Mouse (Mus musculus) limb, embryonic 15.5 days (tissue): ENCODE measurements around the gene Tcp11l2. TPM values are rescaled to one million over a fixed set of nuclear protein-coding genes. Genes with fewer than 3 reads are reported as not detected.

Source experiments
- ATAC-seq: fragments of 200-750 bp; cut with Nextera tagmentation; 2 replicates; pipeline ENCODE4 v1.8.0; 2017; ENCODE audit warnings: low read depth, moderate TSS enrichment; ENCODE audit not compliant: insufficient number of reproducible peaks, low FRiP score, low TSS enrichment
- H3K27ac ChIP-seq: fragments of 300-500 bp; sonication (generic); 2 replicates; pipeline ENCODE4 v1.5.1; 2015; ENCODE audit warnings: moderate library complexity, mild to moderate bottlenecking, inconsistent platforms
- H3K27me3 ChIP-seq: fragments of 300-500 bp; sonication (generic); 2 replicates; pipeline ENCODE4 v1.6.1; 2015; ENCODE audit warnings: inconsistent platforms
- H3K36me3 ChIP-seq: fragments of 300-500 bp; sonication (generic); 2 replicates; pipeline ENCODE4 v1.6.1; 2015; ENCODE audit warnings: inconsistent platforms
- H3K4me1 ChIP-seq: fragments of 300-500 bp; sonication (generic); 2 replicates; pipeline ENCODE4 v1.6.1; 2015; ENCODE audit warnings: inconsistent platforms
- H3K4me2 ChIP-seq: fragments of 300-500 bp; sonication (generic); 2 replicates; pipeline ENCODE4 v1.6.1; 2015; ENCODE audit warnings: mild to moderate bottlenecking, inconsistent platforms
- H3K4me3 ChIP-seq: fragments of 300-500 bp; sonication (generic); 2 replicates; pipeline ENCODE4 v1.5.1; 2015; ENCODE audit warnings: mild to moderate bottlenecking, inconsistent platforms
- H3K9ac ChIP-seq: fragments of 300-500 bp; sonication (generic); 2 replicates; pipeline ENCODE4 v1.6.1; 2015; ENCODE audit warnings: inconsistent platforms
- H3K9me3 ChIP-seq: fragments of 300-500 bp; sonication (generic); 2 replicates; pipeline ENCODE4 v1.6.1; 2016; ENCODE audit warnings: inconsistent platforms
- WGBS: fragments of 180-500 bp; shearing (Covaris S2); methylation state at CpG from one replicate; pipeline ENCODE4 v1.1.7; 2015; 5-methylcytosine and 5-hydroxymethylcytosine counted together
- polyA plus RNA-seq: library from polyadenylated mRNA; unstranded; fragments of >200 nt; fragmentation: Nextera tagmentation; extraction: Ambion mirVana; gene quantifications from 2 replicates; pipeline ENCODE4 v1.2.1, GENCODE M21; 2015

Gene Tcp11l2
- polyA plus RNA-seq: 25.0 and 29.4 TPM in 2 replicates

DNA sequence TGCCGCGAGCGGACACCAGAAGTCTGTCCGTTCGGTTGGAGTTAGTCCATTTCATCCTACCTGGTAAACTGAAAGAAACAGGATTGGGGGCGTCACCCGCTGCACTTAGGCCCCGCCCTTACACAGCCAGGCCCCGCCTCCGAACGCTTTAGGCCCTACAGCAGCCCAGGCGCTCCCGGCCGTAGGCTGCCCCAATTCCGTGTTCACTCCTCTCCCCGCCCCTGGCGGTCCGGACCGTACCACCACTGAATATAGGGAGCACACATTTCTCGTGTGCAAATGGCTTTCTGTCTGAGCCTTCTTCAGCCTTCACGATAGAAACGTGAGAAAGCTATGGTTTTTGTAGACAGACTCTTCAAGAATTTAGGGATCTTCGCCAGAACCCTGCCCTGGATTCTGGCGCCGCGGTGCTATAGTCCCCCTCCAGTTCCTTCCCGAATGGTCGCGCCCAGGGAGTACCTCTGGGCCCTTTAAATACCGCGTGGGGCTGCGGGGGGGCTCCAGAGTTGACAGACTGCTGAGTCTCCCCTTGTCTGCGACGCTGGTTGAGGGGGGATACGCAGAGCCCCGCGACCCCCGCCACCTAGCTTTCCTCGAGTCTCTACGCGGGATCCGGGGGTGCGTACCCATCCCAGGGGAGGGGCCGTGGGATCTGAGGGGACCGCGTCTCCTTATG lies at the start of gene Tcp11l2:
Gene Tcp11l2, plus strand, starts transcription at position 232 of the 676 bp plus-strand sequence.
- Histone ChIP-seq H3K9ac (peak within 1 kb of the TSS; percentile 44), H3K27me3 (no peaks in the 10 kb centered on the region), H3K9me3 (no peaks in the 10 kb centered on the region), H3K4me1 (peaks cover 16% of the 10 kb centered on the region), H3K36me3 (no peaks in the 10 kb centered on the region), H3K4me2 (peak within 1 kb of the TSS; percentile 95), H3K27ac (peak within 1 kb of the TSS; percentile 82), H3K4me3 (peak within 1 kb of the TSS; percentile 73)
- WGBS: under 1% methylated on average over 46 of the region's 46 CpGs
- peak; percentile 99 for ATAC-seq

DNA sequence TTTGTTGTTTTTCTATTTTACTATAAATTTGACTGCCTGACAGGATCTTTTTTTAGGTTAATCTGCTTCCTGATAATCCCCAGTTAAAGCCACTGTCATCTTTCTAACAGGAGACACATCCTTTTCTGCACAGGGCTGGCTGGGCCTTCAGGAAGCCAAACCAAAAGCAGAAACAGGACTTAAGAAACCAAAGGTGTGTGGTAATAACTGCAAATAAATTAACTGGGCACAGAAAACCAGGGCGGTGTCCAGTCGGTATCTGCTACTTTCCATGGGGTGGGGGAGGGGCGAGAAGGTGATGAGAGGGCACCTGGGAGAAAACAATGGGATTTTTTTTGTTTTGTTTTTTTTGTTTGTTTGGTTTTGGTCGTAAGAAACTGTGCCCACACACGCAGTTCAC lies 49.4 kb upstream of the Tcp11l2 start:
- 81% methylated on average over 5 of the region's 5 CpGs for WGBS
- Histone ChIP-seq H3K27ac (no peak overlapping the region), H3K4me3 (no peak overlapping the region), H3K27me3 (no peaks in the 10 kb centered on the region), H3K9me3 (no peaks in the 10 kb centered on the region), H3K4me1 (peaks cover 28% of the 10 kb centered on the region), H3K4me2 (no peak overlapping the region), H3K9ac (no peak overlapping the region), H3K36me3 (peaks cover 50% of the 10 kb centered on the region)
- no peak for ATAC-seq

DNA sequence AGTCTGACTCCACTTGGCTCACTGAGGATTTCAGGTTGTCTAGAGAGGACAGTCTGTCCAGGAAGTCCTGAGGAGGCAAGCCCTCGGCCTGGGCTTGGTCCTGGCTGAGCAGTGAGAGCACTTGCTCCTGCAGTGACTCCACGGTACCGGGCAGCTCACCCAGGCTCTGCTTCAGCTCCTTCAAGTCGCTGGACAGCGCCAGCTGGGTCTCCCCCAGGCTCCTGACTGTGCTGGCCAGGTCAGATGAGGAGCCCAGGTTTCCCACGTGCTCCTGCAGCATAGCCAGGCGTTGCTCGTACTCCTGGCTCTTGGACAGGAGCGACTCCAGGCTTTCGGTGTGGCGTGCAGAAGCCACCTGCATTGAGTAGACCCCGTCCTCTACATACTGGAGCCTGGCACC lies 48.8 kb upstream of the Tcp11l2 start:
- Histone ChIP-seq H3K9me3 (no peaks in the 10 kb centered on the region), H3K4me3 (no peak overlapping the region), H3K9ac (no peak overlapping the region), H3K4me2 (no peak overlapping the region), H3K36me3 (peaks cover 50% of the 10 kb centered on the region), H3K27me3 (no peaks in the 10 kb centered on the region), H3K27ac (no peak overlapping the region), H3K4me1 (peaks cover 33% of the 10 kb centered on the region)
- no peak for ATAC-seq
- WGBS: 81% methylated on average over 12 of the region's 12 CpGs

DNA sequence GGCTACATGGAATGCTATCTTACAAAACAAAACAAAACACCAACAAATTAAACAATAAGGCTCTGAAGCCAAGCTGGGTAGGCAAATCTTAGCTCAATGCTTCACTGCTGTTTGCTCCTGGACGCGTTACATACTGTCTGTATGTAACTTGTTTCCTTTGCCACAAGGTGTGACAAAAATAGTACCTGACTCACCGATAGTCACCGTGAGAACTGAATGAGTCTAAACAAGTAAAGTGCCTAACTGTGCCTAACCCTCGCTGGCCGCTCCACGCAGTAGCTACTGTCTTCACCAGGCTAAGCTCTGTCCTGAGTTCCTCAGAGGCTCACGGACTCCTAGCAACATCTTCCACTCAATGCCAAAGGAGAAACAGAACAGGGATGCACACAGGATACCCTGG lies 46.0 kb upstream of the Tcp11l2 start:
- Histone ChIP-seq H3K9ac (no peak overlapping the region), H3K9me3 (no peaks in the 10 kb centered on the region), H3K4me1 (peaks cover 33% of the 10 kb centered on the region), H3K36me3 (peaks cover 40% of the 10 kb centered on the region), H3K4me2 (peak overlapping the region; percentile 65), H3K27ac (no peak overlapping the region), H3K4me3 (peak overlapping the region; percentile 91; the same call in 1 of the 2 replicates), H3K27me3 (no peaks in the 10 kb centered on the region)
- 78% methylated on average over 8 of the region's 8 CpGs for WGBS
- no peak for ATAC-seq

DNA sequence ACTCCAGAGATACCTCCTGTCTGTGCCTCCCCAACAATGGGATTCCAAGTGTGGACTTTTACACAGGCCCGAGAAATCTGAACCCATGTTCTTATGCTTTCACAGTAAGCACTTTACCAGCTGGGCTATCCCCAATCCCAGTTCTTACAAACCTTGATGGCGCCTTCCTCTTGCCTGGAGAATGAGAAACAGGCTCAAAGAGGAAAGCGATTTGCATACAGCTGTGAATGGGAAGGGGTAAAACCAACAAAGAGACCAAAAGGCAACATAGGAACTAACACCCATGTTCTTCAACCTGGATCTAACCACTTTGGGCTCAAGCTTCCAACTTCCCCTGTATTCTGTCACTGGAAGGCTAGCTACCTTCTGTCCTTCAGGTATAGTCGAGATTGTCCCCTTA lies 44.9 kb upstream of the Tcp11l2 start:
- no peaks in the 10 kb centered on the region for H3K27me3 ChIP-seq
- peaks cover 32% of the 10 kb centered on the region for H3K36me3 ChIP-seq
- no peaks in the 10 kb centered on the region for H3K9me3 ChIP-seq
- ATAC-seq: no peak
- H3K4me3 ChIP-seq: peak overlapping the region; percentile 91
- 68% methylated on average over 4 of the region's 4 CpGs for WGBS
- H3K4me2 ChIP-seq: peak overlapping the region; percentile 65
- no peak overlapping the region for H3K9ac ChIP-seq
- no peak overlapping the region for H3K27ac ChIP-seq
- peaks cover 33% of the 10 kb centered on the region for H3K4me1 ChIP-seq

- 52% methylated on average over 16 of the region's 16 CpGs for WGBS
- H3K4me3 ChIP-seq: peak overlapping the region; percentile 91
- peaks cover 33% of the 10 kb centered on the region for H3K4me1 ChIP-seq
- no peaks in the 10 kb centered on the region for H3K27me3 ChIP-seq
- no peak for ATAC-seq
- peaks cover 26% of the 10 kb centered on the region for H3K36me3 ChIP-seq
- no peaks in the 10 kb centered on the region for H3K9me3 ChIP-seq
- peak overlapping the region; percentile 91 for H3K27ac ChIP-seq
- peak overlapping the region; percentile 95 for H3K9ac ChIP-seq
- peak overlapping the region; percentile 65 for H3K4me2 ChIP-seq
These were observed 44.1 kb upstream of the Tcp11l2 start for GRCm38 (mm10) chr10:84532191-84532889.

DNA sequence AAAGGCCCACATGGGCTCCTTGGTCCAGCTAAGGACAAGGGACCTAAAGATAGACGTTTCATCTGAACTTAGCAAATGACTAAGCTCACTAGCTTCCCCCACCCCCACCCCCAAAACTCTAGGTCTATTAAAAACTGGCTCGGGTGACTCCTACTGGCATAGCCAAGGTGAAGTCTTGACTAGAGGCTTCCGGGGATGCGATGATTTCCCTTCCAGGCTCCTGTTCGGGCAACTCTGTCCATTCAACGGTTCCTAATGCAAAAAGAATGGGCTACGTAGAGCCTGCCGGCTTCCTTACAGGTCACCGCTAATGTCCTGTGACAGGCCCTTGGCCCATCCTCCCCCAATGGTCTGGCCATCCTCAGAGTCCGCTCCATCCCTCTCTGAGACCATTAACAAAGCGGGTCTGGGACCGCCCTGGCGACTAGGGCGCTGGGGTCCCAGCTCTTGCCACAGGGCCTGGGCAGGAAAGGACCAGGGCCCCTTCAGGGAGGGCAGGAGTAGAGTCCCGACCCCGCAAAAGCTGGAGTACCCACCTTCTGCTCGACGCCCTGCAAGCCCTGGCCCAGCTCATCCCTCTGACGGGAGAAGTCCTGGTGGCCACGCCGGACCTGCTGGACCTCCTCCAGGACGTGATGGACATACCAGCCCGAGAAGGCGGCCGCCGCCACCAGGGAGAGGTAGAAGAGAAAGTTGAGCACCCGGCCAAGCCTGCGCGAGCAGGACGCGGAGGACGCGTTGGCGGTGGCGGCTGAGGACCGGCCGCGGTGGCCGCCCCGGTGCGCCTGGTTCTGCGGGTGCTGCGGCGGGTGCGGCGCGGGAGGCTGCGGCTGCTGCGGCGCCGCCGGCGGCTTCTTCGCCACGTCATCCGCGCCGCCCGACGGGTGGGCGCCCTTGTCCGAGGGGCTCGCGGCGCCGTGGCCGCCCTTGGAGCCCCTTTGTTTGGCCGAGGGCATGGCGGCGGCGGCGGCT lies 43.2 kb upstream of the Tcp11l2 start:
- no peak for ATAC-seq
- WGBS: under 1% methylated on average over 66 of the region's 72 CpGs

DNA sequence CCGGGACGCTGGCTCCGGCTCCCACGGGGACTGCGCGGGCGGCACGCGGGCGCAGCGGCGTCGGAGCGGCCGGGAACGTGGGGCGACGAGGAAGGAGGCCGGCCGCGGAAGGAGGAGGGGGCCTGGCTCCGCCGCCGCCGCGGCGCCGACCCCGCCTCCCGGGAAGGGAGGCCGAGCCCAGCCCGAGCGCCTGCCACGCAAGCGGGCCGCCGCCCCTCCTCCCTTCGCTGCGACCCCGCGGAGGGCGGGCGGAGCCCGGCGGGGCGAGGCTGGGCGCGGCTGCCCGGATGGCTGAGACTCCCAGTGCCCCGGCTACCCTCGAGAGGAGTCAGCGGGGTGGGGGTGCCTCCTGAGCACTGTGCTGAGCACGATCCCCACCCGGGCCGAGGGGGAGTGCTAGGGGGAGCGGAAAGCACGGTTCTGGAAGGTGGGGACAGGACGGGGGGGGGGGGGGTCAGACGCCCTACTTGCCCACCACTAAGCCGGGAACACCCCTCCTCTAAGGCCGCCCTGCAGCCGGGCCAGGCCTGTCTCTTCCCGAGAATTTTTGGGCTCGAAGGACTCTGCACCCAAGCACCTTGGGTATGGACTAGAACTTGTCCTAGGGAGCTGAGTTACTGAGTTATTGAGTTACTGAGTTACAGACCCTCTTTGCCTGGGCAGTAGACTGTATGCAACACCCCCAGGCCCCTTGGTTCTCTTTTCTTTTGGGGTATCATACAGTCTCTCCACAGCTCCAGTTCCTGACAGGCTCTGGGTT lies 42.3 kb upstream of the Tcp11l2 start, which contains the start of gene Ckap4:
Gene Ckap4, minus strand, starts transcription at position 151 of the 760 bp plus-strand sequence.
- peak; percentile 89 for ATAC-seq
- H3K4me1 ChIP-seq: peaks cover 32% of the 10 kb centered on the region
- WGBS: under 1% methylated on average over 39 of the region's 64 CpGs
- H3K36me3 ChIP-seq: peaks cover 8% of the 10 kb centered on the region; the same call in 1 of the 2 replicates
- H3K4me3 ChIP-seq: peak within 1 kb of the TSS; percentile 91
- H3K9ac ChIP-seq: peak within 1 kb of the TSS; percentile 95
- H3K27ac ChIP-seq: peak within 1 kb of the TSS; percentile 91
- no peaks in the 10 kb centered on the region for H3K27me3 ChIP-seq
- no peaks in the 10 kb centered on the region for H3K9me3 ChIP-seq
- H3K4me2 ChIP-seq: peak within 1 kb of the TSS; percentile 65

More for the DNA sequence above, 43.2 kb upstream of the Tcp11l2 start:
- H3K9ac ChIP-seq: peak overlapping the region; percentile 95
- no peaks in the 10 kb centered on the region for H3K27me3 ChIP-seq
- H3K36me3 ChIP-seq: peaks cover 17% of the 10 kb centered on the region
- H3K4me1 ChIP-seq: peaks cover 33% of the 10 kb centered on the region
- H3K27ac ChIP-seq: peak overlapping the region; percentile 91
- H3K4me2 ChIP-seq: peak overlapping the region; percentile 65
- no peaks in the 10 kb centered on the region for H3K9me3 ChIP-seq
- peak overlapping the region; percentile 91 for H3K4me3 ChIP-seq

DNA sequence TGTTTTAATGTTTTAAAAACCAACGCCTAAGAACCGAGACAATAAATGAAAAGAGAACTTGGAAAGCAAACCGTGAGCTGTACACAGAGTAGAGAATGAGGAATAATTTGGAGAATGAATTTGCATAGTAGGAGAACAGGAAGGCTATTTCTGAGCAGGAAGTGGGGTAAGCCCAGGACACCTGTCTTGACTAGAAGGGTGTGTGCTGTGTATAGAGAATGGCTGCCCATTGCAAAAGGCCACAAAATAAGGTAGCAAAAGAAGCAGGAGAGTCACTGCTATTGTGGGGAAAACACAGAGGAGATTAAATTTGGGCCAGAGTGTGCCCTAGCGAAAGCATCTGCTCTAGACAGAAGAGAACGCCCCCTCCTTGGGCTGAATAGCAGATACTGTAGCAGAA lies 41.0 kb upstream of the Tcp11l2 start:
- Histone ChIP-seq H3K4me3 (no peak overlapping the region), H3K4me1 (peaks cover 21% of the 10 kb centered on the region), H3K27me3 (no peaks in the 10 kb centered on the region), H3K36me3 (peaks cover 5% of the 10 kb centered on the region; the same call in 1 of the 2 replicates), H3K9ac (no peak overlapping the region), H3K9me3 (no peaks in the 10 kb centered on the region), H3K27ac (no peak overlapping the region), H3K4me2 (no peak overlapping the region)
- no peak for ATAC-seq
- WGBS: 67% methylated on average over 5 of the region's 5 CpGs

GRCm38 (mm10) chr10:84535859-84536258 lies 40.6 kb upstream of the Tcp11l2 start:
- no peak for ATAC-seq
- H3K4me1 ChIP-seq: peaks cover 17% of the 10 kb centered on the region
- H3K27me3 ChIP-seq: no peaks in the 10 kb centered on the region
- no peak overlapping the region for H3K9ac ChIP-seq
- H3K27ac ChIP-seq: no peak overlapping the region
- peaks cover 5% of the 10 kb centered on the region; the same call in 1 of the 2 replicates for H3K36me3 ChIP-seq
- no peak overlapping the region for H3K4me3 ChIP-seq
- WGBS: 46% methylated on average over 4 of the region's 4 CpGs
- H3K9me3 ChIP-seq: no peaks in the 10 kb centered on the region
- H3K4me2 ChIP-seq: no peak overlapping the region

DNA sequence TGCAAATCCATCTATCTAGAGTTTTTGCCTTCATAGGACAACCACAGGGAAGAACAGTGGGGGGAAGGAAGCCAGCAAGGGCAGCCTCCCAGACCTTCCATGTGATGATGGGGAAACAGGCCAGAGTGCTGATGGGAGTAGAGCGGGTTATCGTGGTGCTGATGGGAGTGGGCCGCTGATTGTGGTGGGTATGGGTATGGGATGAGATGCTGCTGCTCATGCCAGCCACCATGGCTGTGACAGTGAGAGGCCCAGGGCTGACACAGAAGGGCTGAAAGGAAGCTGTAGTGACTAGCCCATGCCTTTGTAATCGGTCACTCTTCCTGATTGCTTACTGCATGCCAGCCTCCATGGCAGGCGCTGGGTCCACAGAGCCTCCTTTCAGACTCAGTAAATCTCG lies 36.8 kb upstream of the Tcp11l2 start:
- peaks cover 3% of the 10 kb centered on the region; the same call in 1 of the 2 replicates for H3K4me1 ChIP-seq
- H3K36me3 ChIP-seq: no peaks in the 10 kb centered on the region
- no peak overlapping the region for H3K4me3 ChIP-seq
- no peak overlapping the region for H3K4me2 ChIP-seq
- no peaks in the 10 kb centered on the region for H3K9me3 ChIP-seq
- no peak for ATAC-seq
- 92% methylated on average over 6 of the region's 6 CpGs for WGBS
- H3K27me3 ChIP-seq: no peaks in the 10 kb centered on the region
- no peak overlapping the region for H3K9ac ChIP-seq
- no peak overlapping the region for H3K27ac ChIP-seq
